Mouse (Mus musculus) B cell, adult 62 days (primary cell): ENCODE measurements around the gene Cryba2. TPM values are rescaled to one million over a fixed set of nuclear protein-coding genes. Genes with fewer than 3 reads are reported as not detected.

ENCODE experiments used
- total RNA-seq: library from RNA; stranded (reverse); gene quantifications from 4 replicates; pipeline ENCODE4 v1.2.4, GENCODE M21; 2023

The Cryba2 gene
- total RNA-seq: not detected in 4 replicates

GRCm38 (mm10) chr1:74893134-74893855 is at the start of gene Cryba2:
TSS of gene Cryba2 (minus strand) at chr1:74893143.

GRCm38 (mm10) chr1:74935402-74935801 is 42.5 kb upstream of the Cryba2 start, which contains the start of gene Cfap65:
TSS of gene Cfap65 (minus strand) at chr1:74935599.

GRCm38 (mm10) chr1:74885369-74886042 is 7.4 kb downstream of the Cryba2 start, which contains the start of gene Fev:
TSS of gene Fev (minus strand) at chr1:74885419.

GRCm38 (mm10) chr1:74854306-74855056 is 38.5 kb downstream of the Cryba2 start, which contains the start of gene Cdk5r2:
TSS of gene Cdk5r2 (plus strand) at chr1:74854934.

Other genes starting within 250 kb of the Cryba2 start
- gene Ttll4, start 231.4 kb downstream of the Cryba2 start, total RNA-seq: 40.5 to 45.2 TPM (median 43.5 TPM) in 4 replicates
- gene Cyp27a1, start 179.6 kb downstream of the Cryba2 start, total RNA-seq: 12.4 to 18.7 TPM (median 13.0 TPM) in 4 replicates
- gene Prkag3, start 143.9 kb downstream of the Cryba2 start, total RNA-seq: not detected in 4 replicates
- not detected in 4 replicates for gene Wnt6, start 121.3 kb downstream of the Cryba2 start, total RNA-seq
- gene Wnt10a, start 101.6 kb downstream of the Cryba2 start, total RNA-seq: 1.2 to 3.0 TPM (median 2.0 TPM) in 4 replicates
- not detected in 4 replicates for gene Cdk5r2, start 38.2 kb downstream of the Cryba2 start, total RNA-seq
- gene Fev, start 7.7 kb downstream of the Cryba2 start, total RNA-seq: not detected in 4 replicates
- gene Cfap65, start 42.5 kb upstream of the Cryba2 start, total RNA-seq: not detected in 4 replicates
- gene Ihh, start 58.5 kb upstream of the Cryba2 start, total RNA-seq: 0.32 to 0.88 TPM (median 0.42 TPM) in 4 replicates
- gene Nhej1, start 232.1 kb upstream of the Cryba2 start, total RNA-seq: 3.1 to 6.8 TPM (median 4.8 TPM) in 4 replicates
- 0.85 to 2.7 TPM (median 1.2 TPM) in 4 replicates for gene Slc23a3, start 240.7 kb upstream of the Cryba2 start, total RNA-seq
- gene Cnppd1, start 249.6 kb upstream of the Cryba2 start, total RNA-seq: 107 to 110 TPM (median 109 TPM) in 4 replicates
- 71.5 to 78.8 TPM (median 75.5 TPM) in 4 replicates for gene Retreg2, start 249.6 kb upstream of the Cryba2 start, total RNA-seq